Mouse (Mus musculus): ENCODE measurements around the gene Stn1. TPM values are rescaled to one million over a fixed set of nuclear protein-coding genes. Genes with fewer than 3 reads are reported as not detected.
"Not testable (repeated sequence)": the region's sequence is repeated elsewhere in the genome, so short reads cannot be mapped to it uniquely, and the experiment has no call there.

The Stn1 gene
- total RNA-seq (2021), result 10 to 100 TPM; 20.1 to 23.9 TPM
- long read RNA-seq, transcript Stn1-201 (10 exons, 1,992 nt), result major isoform, 15 of 25 reads
- long read RNA-seq, partial matches to known transcripts, result 7 of 25 reads
- long read RNA-seq, other reads (novel, unspliced or antisense), result 3 of 25 reads

DNA sequence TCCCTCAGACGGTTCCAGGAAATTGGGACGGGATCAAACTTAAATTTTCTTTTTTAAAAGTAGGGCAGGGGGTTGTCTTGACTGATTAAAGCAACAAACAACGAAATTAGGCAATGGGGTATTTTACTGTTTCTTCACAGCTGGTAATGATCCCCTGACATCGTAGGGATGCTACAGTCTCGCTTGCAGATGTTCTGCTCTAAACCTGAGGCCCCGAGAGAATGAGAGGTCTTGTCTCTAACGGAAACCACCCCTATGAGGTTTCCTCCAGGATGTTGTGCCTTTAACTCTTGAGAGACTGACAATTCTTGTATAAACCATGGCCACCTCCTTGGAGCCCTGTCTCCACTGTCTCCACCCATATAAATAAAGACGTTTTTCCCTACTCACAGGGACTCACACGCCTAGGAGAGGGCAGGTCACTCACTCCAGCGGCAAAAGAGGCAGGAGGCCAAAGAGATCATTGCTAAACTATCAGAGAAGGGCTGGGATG lies at the start of gene Stn1:
Gene Stn1, minus strand, starts transcription at position 208 of the 493 bp plus-strand sequence.
- no peak for DNase-seq (ENCODE audit: low spot score in 2 of 2)

DNA sequence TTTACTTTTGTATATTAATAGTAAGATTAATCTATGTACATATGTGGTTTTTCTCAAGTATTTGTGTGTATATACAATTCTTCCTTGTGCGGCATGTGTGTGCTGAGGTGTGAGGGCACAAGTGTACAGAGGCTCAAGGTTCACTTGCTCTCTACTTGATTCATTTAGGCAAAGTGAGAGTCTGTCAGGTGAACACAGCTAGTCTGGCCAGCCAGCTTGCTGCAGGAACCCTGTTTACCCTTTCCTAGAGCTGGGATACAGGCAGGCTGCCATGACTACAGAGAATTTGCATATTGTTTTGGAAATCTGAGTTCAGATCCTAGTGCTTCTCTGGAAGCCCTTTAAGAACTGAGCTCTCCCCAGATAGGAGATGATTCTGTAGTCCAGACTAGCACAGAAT lies 49.7 kb upstream of the Stn1 start:
- no peak for DNase-seq (ENCODE audit: low spot score in 2 of 2)

DNA sequence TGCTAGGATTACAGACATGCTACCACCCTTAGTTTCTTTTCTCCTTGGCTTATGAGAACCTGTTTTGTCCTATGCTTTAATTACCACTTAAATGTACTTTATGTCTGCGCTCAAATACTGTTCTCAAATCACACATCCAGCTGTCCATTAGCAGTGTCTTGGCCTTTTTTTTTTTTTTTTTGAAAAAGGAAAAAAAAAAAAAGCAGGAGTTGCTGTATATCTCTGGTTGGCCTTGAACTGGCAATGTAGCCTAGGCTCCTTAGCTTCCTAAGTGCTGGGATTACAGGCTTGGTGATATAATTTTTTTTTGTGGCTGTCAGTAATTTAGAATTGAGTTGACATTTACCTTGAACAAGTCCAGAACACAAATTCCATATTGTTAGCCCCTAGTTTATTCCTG lies 48.5 kb upstream of the Stn1 start:
- no peak for DNase-seq (ENCODE audit: low spot score in 2 of 2)

DNA sequence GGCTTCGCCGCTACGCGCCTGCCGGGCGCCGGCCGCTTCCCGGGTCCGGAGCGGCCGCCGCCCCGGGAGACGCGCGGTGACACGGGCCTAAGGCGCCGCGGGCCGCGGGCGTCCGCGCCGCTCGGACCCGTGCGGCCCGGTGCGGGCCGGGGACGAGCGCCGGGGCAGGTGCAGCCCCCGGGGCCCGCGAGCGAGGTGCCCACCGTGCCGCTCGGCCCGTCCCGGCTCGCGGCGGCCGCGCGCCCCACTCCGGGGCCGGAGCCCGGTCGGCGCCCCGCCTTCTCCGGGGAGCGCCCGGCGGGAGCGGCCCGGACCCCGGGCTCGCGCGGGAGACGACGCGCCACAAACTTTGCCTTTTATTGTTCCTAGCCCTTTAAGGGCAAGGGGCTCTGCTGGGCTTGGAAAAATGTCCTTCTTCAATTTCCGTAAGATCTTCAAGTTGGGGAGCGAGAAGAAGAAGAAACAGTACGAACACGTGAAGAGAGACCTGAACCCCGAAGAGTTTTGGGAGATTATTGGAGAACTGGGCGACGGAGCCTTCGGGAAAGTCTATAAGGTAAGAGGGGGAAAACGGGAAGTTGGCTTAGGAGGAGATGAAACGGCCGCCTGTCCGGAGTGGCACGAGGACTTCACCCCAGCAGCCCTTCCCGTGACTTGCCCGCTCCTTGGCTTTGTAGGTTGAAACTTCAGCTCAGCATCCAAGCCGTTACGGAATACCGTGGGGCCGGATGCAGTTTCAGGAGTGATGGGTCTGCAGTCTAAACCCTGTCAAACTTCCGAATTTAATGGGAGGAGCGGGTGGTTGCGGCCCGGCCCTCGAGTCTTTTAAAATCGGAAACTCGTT lies 42.7 kb upstream of the Stn1 start:
- peak in 1 of 2 experiments; percentile 28 for DNase-seq (ENCODE audit: low spot score in 2 of 2)

DNA sequence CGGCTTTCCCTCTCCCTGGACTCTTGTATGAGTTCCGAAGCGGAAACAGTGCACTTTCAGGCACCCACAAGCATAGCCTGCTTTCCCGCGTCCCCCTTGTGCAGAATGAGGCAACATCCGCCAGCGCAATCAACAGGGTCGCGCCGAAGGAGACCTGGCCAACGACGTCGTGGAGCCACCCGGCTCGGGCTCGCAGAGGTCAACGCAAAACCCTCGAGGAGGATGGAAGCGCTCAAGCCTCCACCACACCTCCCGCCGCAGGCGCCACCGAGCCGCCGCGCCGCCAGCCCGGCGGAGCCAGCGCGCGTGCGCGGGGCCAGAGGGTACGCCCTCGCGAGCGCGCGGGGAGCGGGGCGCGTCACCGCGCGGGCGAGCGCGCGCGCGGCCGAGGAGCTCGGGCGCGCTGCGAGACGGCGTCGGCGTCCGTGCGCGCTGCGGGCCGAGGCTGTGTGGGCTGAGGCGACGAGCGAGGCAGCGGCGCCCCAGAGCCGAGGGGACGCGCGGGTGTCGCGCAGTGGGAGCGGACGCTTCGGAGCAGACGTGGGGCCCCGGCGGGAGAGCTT lies 42.0 kb upstream of the Stn1 start, which contains the start of gene Slk:
Gene Slk, plus strand, starts transcription at position 454 of the 563 bp plus-strand sequence.
- peak; percentile 75 to 84 for DNase-seq (ENCODE audit: low spot score in 2 of 2)

DNA sequence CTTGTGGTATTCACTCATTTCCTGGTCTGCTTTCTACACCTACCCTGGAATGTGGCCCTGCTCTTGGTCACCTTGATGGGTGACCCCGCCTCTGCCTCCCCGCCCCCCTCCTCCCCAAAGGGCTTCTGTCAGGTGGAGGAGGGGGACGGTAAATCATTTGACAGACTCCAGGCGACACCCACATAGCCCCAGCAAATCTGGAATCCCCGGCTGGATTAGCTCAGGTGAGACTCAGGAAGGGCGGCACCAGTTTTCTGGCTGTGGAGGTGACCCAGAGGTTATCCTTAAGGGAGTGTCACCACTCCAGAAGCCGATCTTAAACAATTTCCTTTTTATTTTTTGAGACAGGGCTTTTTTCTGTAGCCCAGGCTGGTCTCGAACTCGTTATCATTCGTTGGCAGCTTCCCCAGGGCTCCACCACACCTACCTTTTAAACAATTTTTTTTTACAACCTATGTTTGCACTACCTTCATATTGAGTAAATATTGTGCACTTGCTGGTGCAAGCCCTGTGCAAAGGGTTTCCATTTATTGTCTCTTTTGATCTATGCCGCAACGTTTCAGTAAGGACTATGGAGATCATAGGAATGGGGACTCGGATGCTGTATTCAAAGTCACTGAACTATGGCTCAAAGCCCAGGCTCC lies 41.4 kb upstream of the Stn1 start:
- DNase-seq (ENCODE audit: low spot score in 2 of 2), result peak in 1 of 2 experiments; percentile 15

DNA sequence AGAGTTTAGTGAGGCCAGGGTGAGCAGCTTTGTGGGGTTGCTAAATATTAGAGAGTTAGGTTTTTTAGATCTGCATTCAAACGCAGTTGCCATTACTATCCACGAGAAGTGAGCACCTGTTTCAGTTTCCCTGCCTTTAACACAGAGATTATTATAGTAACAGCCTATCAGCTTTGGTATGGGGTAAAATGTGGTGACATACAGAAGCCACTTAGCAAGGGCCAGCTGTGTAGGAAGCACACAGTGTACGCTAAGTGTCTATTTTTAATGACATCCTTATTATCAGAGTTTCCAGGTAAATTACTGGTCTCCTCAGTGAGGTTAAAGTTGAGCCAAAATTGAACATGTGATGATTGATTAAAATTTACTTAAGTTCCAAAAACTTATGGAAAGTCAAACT lies 36.4 kb upstream of the Stn1 start:
- DNase-seq (ENCODE audit: low spot score in 2 of 2), result no peak

DNA sequence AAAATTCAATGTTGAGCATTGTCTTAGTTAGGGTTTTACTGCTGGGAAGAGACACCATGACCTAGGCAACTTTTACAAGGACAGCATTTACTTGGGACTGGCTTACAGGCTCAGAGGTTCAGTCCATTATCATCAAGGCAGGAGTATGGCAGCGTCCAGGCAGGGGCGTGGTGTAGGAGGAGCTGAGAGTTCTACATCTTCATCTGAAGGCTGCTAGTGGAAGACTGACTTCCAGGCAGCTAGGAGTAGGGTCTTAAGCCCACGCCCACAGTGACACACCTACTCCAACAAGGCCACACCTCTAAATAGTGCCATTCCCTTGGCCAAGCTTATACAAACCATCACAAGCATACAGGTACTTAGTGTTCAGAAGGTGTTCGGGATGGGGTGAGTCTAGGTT lies 34.7 kb upstream of the Stn1 start:
- DNase-seq (ENCODE audit: low spot score in 2 of 2), result not testable (repeated sequence)

DNA sequence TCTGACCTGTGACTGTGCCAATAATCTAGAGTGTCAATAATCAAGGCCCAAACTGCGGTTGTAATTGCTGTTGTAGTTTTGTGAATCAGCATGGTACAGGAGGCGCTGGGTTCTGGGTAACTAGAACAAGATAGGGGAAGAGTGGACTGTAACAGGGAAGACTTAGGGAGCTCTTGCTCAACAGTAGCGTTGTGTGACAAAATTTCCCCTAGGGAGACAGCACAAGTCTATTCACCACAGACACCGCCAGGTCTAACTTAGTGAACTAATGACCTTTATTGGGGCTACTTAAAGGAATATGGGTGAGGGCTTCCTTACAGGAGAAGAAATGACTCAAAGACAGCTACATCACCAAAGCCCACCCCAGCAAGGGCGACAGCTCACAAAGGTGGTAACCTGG lies 32.7 kb upstream of the Stn1 start:
- no peak for DNase-seq (ENCODE audit: low spot score in 2 of 2)

DNA sequence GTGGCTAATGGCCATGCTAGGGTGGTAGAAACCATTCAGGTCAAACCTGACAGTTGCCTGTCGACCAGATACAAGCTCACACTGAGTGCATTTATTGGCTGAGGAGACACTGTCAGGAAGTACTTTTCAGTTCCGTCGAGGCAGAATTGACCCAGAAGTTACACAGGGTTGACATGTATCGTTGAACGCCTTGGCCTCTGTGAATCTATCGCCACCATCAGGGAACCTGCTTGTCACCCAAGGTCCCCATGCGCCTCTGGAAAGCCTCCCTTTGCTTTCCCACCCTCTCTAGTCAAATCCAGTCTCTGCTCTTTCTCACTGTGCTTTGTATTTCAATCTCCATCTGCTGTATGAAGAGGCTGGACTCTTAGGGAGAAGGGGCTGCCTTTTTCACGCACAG lies 28.7 kb upstream of the Stn1 start:
- no peak for DNase-seq (ENCODE audit: low spot score in 2 of 2)

DNA sequence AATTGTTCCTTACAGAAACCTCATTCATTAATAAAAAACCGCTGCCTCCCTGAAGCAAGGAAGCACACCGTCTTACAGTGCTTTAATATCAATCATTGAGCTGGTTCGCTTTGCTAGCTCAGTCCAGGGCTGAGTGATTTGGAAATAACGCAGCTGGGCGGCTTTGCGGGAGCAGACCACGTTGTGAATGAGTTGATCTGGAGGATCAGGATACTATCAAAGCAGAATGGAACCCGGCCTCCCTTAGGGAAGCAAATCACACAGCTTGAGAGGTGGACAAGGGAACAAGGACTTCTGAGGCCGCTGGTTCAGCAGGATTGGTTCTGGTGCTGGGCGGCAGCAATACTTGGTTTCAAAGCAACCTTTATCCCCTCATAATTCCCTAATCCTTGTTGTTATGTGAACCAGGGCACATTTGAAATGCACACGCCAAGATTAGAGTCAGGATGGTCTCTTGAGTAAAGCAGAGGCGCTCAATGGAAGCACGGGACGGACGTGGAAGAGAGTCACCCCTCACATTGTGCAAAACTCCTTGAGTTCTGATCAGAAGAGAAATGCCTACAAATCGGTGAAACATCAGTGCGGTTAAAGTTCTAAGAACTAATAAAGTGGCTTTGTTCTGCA lies 27.8 kb upstream of the Stn1 start:
- no peak for DNase-seq (ENCODE audit: low spot score in 2 of 2)

DNA sequence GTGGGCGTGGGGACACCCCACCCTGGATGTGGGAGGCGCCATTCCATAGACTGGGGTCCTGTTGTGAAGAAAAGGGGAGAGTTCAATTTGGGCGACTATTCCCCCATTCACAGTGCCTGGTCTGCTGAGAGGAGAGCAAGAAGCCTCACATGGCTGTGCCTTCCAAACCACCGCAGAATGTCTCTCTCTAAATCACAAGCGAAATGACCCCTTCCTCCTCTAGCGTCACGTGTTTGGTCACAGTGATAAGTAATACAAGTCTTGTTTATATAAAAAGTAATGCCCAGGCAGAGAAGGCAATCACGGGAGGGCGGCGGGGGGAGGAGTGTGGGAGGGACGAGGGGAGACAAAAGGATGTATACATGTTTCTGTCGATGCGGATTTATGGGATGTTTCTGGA lies 26.4 kb upstream of the Stn1 start:
- no peak for DNase-seq (ENCODE audit: low spot score in 2 of 2)

DNA sequence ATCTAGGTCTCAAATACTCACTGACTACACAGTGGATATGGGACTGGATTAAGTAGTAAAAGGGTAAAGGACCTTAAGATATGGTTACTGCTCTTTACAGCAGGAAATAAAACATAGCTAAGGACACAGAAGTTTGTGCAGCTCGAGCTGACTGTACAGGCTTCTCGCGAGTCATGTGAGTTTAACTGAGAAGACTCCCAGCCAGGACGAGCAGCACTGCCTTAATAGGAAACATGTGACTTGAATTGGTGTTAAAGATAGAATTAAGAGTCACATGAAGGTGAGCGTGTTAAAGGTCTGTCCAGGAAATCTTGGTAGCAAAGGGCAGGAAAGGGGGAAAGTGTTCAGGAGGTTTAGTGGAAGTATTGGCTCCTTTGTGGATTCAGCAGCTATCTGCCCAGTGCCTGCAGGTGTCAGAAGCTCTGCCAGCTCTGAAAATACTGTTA lies 24.7 kb upstream of the Stn1 start:
- DNase-seq (ENCODE audit: low spot score in 2 of 2), result no peak

DNA sequence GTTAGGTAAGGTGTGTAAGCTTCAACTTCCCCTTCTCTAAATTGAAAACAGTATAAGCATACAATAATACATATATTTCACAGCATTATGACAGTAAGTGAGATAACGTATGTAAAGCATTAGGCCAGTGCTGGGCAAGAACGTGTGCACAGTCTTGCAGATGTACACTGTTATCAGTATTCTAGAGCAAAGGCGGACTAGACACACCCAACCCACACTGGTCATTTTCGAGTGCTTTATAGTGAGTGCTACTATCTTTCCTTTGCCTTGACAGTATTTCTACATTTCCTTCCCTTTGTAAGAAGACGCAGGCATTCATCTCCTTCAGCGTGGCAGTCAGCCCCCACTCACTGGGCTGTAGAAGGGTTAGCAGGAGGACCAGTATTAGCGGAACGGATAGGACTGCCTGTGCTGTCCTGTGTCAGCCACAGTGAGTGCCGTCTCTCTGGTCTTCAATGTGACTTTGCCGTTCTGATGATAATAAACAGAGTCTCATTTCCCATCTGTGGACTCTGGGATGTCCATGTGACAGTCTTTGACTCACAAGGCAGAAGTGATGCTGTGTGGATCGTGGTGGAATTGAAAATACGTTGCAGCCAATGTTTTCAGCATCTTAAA lies 23.3 kb upstream of the Stn1 start:
- DNase-seq (ENCODE audit: low spot score in 2 of 2), result no peak

DNA sequence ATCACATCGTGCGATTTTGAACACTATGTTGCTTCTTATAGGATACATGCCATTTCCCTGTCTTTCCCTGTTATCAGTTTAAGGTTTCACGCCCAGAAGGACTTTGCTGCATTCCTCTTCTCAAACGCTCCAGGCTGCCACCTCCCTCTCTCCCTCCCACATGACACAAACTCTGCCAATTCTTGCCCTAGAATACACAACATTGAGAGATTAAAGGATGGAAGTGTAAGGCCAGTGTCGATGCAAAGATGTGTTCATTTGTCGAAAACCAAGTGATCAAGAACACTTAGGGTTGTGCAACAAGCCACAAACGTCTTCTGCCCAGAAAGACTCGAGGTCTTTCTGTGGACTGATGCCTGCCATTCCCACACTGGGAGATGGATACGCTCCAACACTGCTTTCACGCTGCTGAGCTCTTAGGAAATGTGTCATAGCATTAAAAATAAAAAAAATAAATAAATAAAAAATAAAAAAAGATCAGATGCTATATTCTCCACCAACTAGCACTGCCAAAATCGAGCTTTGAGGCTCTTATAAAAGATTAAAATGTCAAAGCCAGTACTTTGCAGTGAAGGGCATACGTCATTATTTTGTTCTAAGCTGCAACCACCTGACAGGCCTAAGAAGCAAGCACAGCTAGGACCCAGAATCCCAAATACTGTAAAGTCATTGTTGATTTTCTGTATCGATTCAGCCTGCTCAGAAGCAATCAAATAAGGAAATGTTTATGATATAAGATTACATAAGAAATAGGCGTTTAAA lies 22.6 kb upstream of the Stn1 start:
- peak in 1 of 2 experiments; percentile 41 for DNase-seq (ENCODE audit: low spot score in 2 of 2)

DNA sequence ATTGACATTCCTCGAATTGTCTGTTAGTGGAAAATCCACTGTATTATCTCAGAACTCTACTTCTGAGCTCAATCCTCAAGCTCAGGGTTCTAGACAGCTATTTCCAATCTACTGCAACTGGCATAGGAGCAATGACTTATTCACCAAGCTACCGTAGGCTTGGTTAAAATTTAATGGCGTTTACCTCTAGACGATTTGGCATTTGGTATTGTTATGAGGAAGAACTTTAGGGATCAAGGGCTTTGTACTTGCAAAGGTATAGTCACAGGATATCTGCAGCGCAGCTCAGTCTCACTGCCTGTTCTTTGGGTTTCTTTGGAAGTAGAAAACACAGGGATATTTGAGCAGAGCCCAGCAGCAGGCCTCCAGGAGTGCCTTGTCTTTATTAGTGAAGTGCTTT lies 21.8 kb upstream of the Stn1 start:
- no peak for DNase-seq (ENCODE audit: low spot score in 2 of 2)

DNA sequence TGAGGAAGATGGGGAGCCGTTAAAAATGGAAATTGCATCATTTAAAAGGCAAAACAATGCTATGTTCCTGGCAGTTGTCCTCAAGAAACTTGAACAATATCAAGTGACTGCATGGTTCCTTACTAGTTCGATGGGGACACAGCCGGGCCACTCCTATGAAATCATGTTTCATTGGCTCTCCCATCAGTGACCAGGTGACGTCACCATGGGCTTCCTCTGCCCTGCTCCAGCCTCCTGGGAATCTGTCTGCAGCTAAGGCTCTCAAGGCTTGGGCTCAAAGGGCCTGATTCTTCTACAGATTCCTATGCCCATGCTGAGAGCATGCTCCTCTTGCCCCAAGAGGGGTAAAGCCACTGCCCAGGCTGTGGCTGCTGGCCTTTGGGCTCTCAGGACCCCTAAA lies 12.3 kb upstream of the Stn1 start:
- DNase-seq (ENCODE audit: low spot score in 2 of 2), result no peak

DNA sequence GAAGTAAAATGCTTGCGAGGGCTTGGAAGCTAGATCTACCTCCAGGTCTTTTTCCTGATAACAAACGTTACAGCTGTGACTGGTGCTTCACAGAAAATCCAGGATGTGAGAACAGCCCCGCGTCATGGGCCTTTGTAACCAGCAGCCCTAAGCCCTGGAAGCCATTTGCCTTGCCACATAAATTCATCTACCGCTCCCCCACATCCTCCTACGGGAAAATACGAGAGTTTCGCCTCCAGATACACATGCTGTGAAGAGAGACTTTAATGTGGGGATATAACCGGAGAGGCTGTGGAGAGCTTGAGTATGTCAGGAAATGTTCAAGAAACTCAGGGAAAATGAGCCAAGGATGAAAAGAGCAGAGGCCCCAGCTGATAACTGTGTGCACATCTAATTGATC lies 11.9 kb upstream of the Stn1 start:
- no peak for DNase-seq (ENCODE audit: low spot score in 2 of 2)

DNA sequence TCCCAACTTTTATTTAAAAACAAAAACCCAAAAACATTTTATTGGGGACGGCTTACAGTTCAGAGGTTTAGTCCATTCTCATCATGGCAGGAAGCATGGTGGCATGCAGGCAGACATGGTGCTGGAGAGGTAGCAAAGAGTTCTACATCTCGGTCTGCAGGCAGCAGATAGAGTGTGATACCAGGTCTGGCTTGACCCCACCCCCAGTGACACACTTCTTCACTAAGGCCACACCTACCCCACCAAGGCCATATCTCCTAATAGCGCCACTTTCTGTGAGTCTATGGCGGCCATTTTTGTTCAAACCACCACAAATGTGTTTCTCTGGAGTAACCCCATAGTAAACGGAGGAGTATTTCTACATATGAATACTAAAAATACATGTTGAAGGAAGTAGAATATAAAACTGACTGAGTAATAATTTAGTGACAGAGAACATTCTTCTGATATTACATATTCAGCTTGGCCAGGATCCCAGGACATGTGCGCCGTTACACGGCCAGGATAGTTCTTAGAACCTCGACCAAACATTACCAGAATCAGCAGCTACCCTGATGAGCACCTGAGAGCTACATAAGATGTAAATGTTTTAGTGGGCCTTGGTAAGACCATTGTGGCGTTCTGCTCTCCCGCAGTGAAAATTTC lies 11.2 kb upstream of the Stn1 start:
- no peak for DNase-seq (ENCODE audit: low spot score in 2 of 2)

DNA sequence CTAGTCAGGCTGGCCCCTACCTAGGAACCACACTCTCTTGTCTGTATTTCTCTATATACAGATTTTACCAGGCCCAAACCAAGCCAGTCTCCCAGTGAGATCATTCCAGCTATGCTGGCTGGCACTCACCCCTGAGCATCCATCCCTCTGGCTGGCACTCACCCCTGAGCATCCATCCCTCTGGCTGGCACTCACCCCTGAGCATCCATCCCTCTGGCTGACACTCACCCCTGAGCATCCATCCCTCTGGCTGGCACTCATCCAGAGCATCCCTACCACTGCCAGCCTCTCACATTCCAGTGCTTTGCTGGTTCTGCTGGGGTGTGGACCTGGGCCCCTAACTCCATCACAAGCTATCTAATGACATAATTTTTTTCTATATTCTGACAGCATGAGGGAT lies 8.2 kb upstream of the Stn1 start:
- peak in 1 of 2 experiments; percentile 45 for DNase-seq (ENCODE audit: low spot score in 2 of 2)

All from layer of hippocampus, postnatal 10 days (tissue).